Mouse (Mus musculus) kidney, postnatal 0 days (tissue): ENCODE results near the gene Rbbp8nl. TPM values are rescaled to one million over a fixed set of nuclear protein-coding genes. Genes with fewer than 3 reads are reported as not detected.

Experiments
- ATAC-seq: fragments of 200-750 bp; cut with Nextera tagmentation; replicated peaks from 2 replicates; pipeline ENCODE4 v1.8.0; 2017; ENCODE audit warnings: low read depth, moderate number of reproducible peaks, moderate TSS enrichment, moderate library complexity; ENCODE audit not compliant: low FRiP score
- DNase-seq: peaks from one replicate; pipeline ENCODE4 v3.0.0-alpha.2; 2016; ENCODE audit warnings: low spot score
- H3K27ac ChIP-seq: fragments of 300-500 bp; sonication (generic); 2 replicates; pipeline ENCODE4 v1.5.1; 2014; ENCODE audit warnings: mild to moderate bottlenecking
- H3K27me3 ChIP-seq: fragments of 300-500 bp; sonication (generic); 2 replicates; pipeline ENCODE4 v1.6.1; 2014; ENCODE audit warnings: low read length, mixed read lengths; ENCODE audit not compliant: insufficient read depth
- H3K36me3 ChIP-seq: fragments of 300-500 bp; sonication (generic); 2 replicates; pipeline ENCODE4 v1.6.1; 2014; ENCODE audit warnings: low read length, mixed read lengths; ENCODE audit not compliant: insufficient read depth
- H3K4me1 ChIP-seq: fragments of 300-500 bp; sonication (generic); replicated peaks from 2 replicates; pipeline ENCODE4 v1.6.1; 2014; ENCODE audit warnings: antibody characterized with exemption, low read length, mixed read lengths; ENCODE audit not compliant: insufficient read depth
- H3K4me2 ChIP-seq: fragments of 300-500 bp; sonication (generic); 2 replicates; pipeline ENCODE4 v1.6.1; 2014; ENCODE audit warnings: mild to moderate bottlenecking, low read length, moderate library complexity, mixed read lengths
- H3K4me3 ChIP-seq: fragments of 300-500 bp; sonication (generic); replicated peaks from 2 replicates; pipeline ENCODE4 v1.5.1; 2014; ENCODE audit warnings: low read depth, low read length
- H3K9ac ChIP-seq: fragments of 300-500 bp; sonication (generic); 2 replicates; pipeline ENCODE4 v1.6.1; 2014; ENCODE audit warnings: low read depth, low read length
- H3K9me3 ChIP-seq: fragments of 300-500 bp; sonication (generic); replicated peaks from 2 replicates; pipeline ENCODE4 v1.6.1; 2016; ENCODE audit warnings: low read length, inconsistent platforms, mixed read lengths
- CTCF ChIP-seq: IDR thresholded peaks from 2 replicates; pipeline ENCODE4 v1.5.1; 2016; ENCODE audit warnings: antibody characterized with exemption, low read depth, mild to moderate bottlenecking, moderate library complexity
- WGBS: fragments of 180-500 bp; shearing (Covaris S2); extraction: QIAGEN DNeasy Blood & Tissue Kit; methylation state at CpG from one replicate; pipeline ENCODE4 v1.1.7; 2014; 5-methylcytosine and 5-hydroxymethylcytosine counted together
- polyA plus RNA-seq: library from polyadenylated mRNA; unstranded; fragments of >200 nt; fragmentation: Nextera tagmentation; extraction: Ambion mirVana; gene quantifications from 2 replicates; pipeline ENCODE4 v1.2.1, GENCODE M21; 2015

The Rbbp8nl gene
- polyA plus RNA-seq, 1 experiment from 2014 or later = 0.29 TPM

DNA sequence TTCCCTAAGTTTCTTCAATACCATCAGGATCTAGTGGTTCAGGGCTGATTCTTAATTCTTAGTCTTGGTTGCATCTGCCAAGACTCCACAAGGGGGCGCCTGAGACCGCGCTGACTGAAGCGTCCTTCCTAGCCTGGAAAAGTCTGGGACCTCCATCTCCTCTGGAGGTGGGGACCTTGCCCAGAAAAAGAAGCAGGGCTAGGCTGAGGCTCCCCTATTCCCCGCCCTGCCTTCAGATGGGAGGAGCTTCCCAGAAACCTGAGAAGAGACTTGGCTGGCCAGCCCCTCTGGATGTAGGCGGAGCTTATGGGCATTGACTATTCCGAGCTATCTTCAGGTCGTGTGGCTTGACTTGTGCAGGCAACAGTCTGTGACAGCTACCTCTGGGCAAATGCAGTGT, 13.8 kb downstream of the Rbbp8nl start:
- H3K4me1 ChIP-seq = peaks cover 8% of the 10 kb centered on the region; the same call in 1 of the 2 replicates
- H3K27ac ChIP-seq = no peak overlapping the region
- H3K9ac ChIP-seq = no peak overlapping the region
- peak; percentile 96 for DNase-seq
- peak; percentile 62 for ATAC-seq
- no peak overlapping the region for H3K4me3 ChIP-seq
- 0 out of 2 replicates have a peak, but pooled peaks cover 1% of the 10 kb centered on the region for H3K36me3 ChIP-seq
- WGBS = 0% methylated on average over 8 of the region's 8 CpGs
- peak overlapping the region; percentile 13; the same call in 1 of the 2 replicates for H3K4me2 ChIP-seq
- no peaks in the 10 kb centered on the region for H3K9me3 ChIP-seq
- no peaks in the 10 kb centered on the region for H3K27me3 ChIP-seq
- peak; percentile 98 for TF ChIP-seq CTCF

DNA sequence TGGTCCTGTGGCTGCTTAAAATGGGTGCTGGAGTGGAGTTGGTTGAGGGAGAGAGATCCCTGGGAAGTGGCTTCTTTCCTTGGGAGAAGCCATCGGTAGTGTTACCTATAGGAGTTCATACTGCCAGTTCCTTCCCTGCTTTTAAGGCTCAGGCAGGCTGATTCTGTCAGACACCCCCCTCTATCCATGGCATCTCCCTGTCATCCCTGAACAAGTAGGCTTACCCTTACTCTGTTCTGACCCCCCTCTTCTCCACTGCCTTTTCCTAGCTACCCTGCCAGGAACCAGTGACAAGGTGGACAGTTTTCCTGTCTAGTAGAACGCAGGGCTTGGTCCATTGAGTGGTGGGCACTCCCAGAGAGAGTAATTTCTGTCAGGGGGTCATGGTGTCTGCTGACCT, 15.2 kb downstream of the Rbbp8nl start:
- no peak for ATAC-seq
- Histone ChIP-seq H3K9me3 (no peaks in the 10 kb centered on the region), H3K9ac (no peak overlapping the region), H3K4me1 (peaks cover 8% of the 10 kb centered on the region; the same call in 1 of the 2 replicates), H3K4me2 (no peak overlapping the region), H3K27ac (no peak overlapping the region), H3K27me3 (no peaks in the 10 kb centered on the region), H3K36me3 (0 out of 2 replicates have a peak, but pooled peaks cover 3% of the 10 kb centered on the region), H3K4me3 (no peak overlapping the region)
- WGBS = 81% methylated on average over 2 of the region's 2 CpGs
- DNase-seq = no peak
- no peak for TF ChIP-seq CTCF

DNA sequence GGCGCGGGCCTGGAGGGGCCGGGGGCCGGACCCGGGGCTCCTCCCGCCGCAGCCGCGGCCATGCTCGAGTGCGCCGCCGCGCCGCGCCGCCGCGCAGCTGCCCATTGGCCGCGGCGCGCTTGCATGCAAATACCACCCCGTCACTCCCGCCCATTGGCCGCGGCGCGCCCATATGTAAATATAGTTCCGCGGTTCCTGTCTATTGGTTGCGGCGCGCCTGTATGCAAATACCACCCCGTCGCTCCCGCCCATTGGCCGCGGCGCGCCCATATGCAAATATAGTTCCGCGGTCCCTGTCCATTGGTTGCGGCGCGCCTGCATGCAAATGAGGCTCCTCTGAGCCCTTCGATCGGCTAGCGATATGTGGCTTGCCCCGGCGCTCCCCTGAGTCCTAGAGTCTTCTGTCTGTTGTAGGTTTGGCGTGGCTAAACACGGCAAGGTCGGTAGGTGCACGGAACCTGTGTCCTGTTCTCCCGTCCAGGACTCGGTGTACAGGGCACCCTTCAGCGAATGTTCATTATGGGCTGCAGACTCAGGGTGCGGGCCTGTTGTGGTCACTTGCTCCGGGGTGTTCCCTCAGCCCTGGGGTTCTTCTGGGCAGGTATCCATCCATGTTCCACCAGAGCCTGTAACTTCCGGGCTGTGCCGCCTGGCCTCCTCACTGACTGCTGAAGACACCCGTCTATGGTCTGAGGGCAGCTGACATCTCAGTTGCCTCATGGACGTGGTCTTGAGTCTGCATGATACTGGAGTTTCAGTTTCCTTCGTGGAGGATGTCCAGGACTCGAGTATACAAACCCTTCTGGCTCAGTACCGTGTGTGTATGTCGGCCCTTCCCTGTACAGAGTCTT, 16.1 kb downstream of the Rbbp8nl start, which contains the start of gene Cables2:
Gene Cables2 (minus strand): TSS at position 103 of the 851 bp plus-strand sequence.
- peak within 1 kb of the TSS; percentile 91 for H3K9ac ChIP-seq
- H3K9me3 ChIP-seq = no peaks in the 10 kb centered on the region
- peak; percentile 99 for DNase-seq
- no peak for TF ChIP-seq CTCF
- ATAC-seq = peak; percentile 94
- peak within 1 kb of the TSS; percentile 93 for H3K4me2 ChIP-seq
- peaks cover 8% of the 10 kb centered on the region; the same call in 1 of the 2 replicates for H3K4me1 ChIP-seq
- no peaks in the 10 kb centered on the region for H3K27me3 ChIP-seq
- 5% methylated on average over 67 of the region's 68 CpGs for WGBS
- 0 out of 2 replicates have a peak, but pooled peaks cover 3% of the 10 kb centered on the region for H3K36me3 ChIP-seq
- H3K4me3 ChIP-seq = peak within 1 kb of the TSS; percentile 79
- H3K27ac ChIP-seq = peak within 1 kb of the TSS; percentile 77; the same call in 1 of the 2 replicates

DNA sequence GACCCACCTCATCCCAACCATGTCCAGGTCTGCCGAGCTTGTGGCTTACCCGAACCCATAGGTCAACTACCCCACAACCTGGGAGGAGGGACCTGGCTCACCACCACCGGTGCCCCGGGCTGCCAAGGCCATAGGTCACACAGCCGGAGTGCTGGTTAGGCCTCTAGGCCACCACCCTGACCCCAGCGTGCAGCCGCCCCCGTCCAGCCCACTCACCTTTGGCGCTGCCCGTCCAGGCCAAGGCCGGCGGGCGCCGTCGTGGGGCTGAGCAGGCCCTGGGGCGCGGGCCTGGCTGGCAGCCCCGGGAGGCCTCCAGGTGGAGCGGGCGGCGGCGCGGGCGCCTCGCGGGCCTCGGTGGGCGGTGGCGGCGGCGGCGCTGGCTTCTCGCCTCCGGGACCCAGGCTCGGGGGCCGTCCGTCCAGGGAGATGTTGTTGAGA, 16.8 kb downstream of the Rbbp8nl start:
- H3K27me3 ChIP-seq = no peaks in the 10 kb centered on the region
- H3K4me2 ChIP-seq = peak overlapping the region; percentile 93
- peak; percentile 19 for DNase-seq
- H3K4me1 ChIP-seq = peaks cover 8% of the 10 kb centered on the region; the same call in 1 of the 2 replicates
- peak; percentile 33 for ATAC-seq
- WGBS = under 1% methylated on average over 24 of the region's 37 CpGs
- peaks cover 3% of the 10 kb centered on the region; the same call in 1 of the 2 replicates for H3K36me3 ChIP-seq
- H3K9me3 ChIP-seq = no peaks in the 10 kb centered on the region
- H3K27ac ChIP-seq = peak overlapping the region; percentile 77; the same call in 1 of the 2 replicates
- H3K4me3 ChIP-seq = peak overlapping the region; percentile 79
- TF ChIP-seq CTCF = no peak
- H3K9ac ChIP-seq = peak overlapping the region; percentile 91

DNA sequence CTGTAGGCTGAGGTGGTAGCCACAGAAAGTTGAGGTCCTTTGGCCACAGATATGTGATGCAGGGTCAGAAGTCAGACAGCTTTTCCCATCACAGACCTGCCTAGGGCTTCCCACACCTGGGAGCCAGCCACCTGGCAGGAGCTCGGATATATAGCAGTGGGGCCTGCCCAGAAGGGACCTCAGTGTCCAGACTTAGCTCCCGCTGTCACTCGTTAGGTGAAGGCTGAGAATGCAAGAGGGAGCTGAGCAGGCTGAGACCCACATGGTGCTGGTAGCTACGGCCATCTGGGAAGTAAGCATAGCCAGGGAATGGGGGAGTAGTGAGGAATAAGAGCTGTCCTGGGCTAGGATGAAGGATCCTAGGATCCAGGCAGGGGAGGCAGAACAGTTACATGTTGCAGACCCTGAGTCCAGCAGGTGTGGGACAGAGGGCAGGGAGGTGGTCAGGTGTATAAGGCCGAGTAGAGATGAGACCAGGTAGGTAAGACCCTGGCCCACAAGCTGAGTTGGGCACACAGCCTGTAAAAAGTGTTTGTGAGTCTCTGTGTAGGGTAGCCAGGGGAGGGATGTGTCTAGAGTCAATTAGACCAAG, 17.8 kb downstream of the Rbbp8nl start:
- TF ChIP-seq CTCF = no peak
- H3K36me3 ChIP-seq = peaks cover 4% of the 10 kb centered on the region
- H3K4me2 ChIP-seq = peak overlapping the region; percentile 93
- no peaks in the 10 kb centered on the region for H3K9me3 ChIP-seq
- no peak for DNase-seq
- WGBS = 72% methylated on average over 5 of the region's 5 CpGs
- H3K27ac ChIP-seq = no peak overlapping the region
- no peak overlapping the region for H3K9ac ChIP-seq
- H3K27me3 ChIP-seq = no peaks in the 10 kb centered on the region
- no peak for ATAC-seq
- peak overlapping the region; percentile 79; the same call in 1 of the 2 replicates for H3K4me3 ChIP-seq
- H3K4me1 ChIP-seq = peaks cover 8% of the 10 kb centered on the region; the same call in 1 of the 2 replicates
